Mouse (Mus musculus) limb, embryonic 14.5 days (tissue): ENCODE data around the gene Tmem121. TPM values are rescaled to one million over a fixed set of nuclear protein-coding genes. Genes with fewer than 3 reads are reported as not detected.

Experiments used
- ATAC-seq: fragments of 200-750 bp; cut with Nextera tagmentation; 2 replicates; pipeline ENCODE4 v1.8.0; 2017; ENCODE audit warnings: low read depth, moderate number of reproducible peaks, moderate TSS enrichment; ENCODE audit not compliant: low FRiP score
- DNase-seq: peaks from one replicate; pipeline ENCODE4 v3.0.0-alpha.2; 2015; ENCODE audit warnings: low spot score
- H3K27ac ChIP-seq: fragments of 300-500 bp; sonication (generic); replicated peaks from 2 replicates; pipeline ENCODE4 v1.5.1; 2014; ENCODE audit warnings: low read depth, mild to moderate bottlenecking, low read length, moderate library complexity, mixed read lengths
- H3K27me3 ChIP-seq: fragments of 300-500 bp; sonication (generic); 2 replicates; pipeline ENCODE4 v1.6.1; 2014; ENCODE audit warnings: low read length, mixed read lengths; ENCODE audit not compliant: control insufficient read depth, insufficient read depth
- H3K36me3 ChIP-seq: fragments of 300-500 bp; sonication (generic); 2 replicates; pipeline ENCODE4 v1.6.1; 2014; ENCODE audit warnings: mild to moderate bottlenecking, low read length, moderate library complexity, mixed read lengths; ENCODE audit not compliant: control insufficient read depth, insufficient read depth
- H3K4me1 ChIP-seq: fragments of 300-500 bp; sonication (generic); 2 replicates; pipeline ENCODE4 v1.6.1; 2014; ENCODE audit warnings: antibody characterized with exemption, low read length, mixed read lengths; ENCODE audit not compliant: control insufficient read depth, insufficient read depth
- H3K4me2 ChIP-seq: fragments of 300-500 bp; sonication (generic); replicated peaks from 2 replicates; pipeline ENCODE4 v1.6.1; 2014; ENCODE audit warnings: low read depth, mild to moderate bottlenecking, low read length, moderate library complexity; ENCODE audit not compliant: severe bottlenecking
- H3K4me3 ChIP-seq: fragments of 300-500 bp; sonication (generic); replicated peaks from 2 replicates; pipeline ENCODE4 v1.5.1; 2014; ENCODE audit warnings: low read length
- H3K9ac ChIP-seq: fragments of 300-500 bp; sonication (generic); 2 replicates; pipeline ENCODE4 v1.6.1; 2014; ENCODE audit warnings: mild to moderate bottlenecking, low read depth, low read length, moderate library complexity; ENCODE audit not compliant: severe bottlenecking
- H3K9me3 ChIP-seq: fragments of 300-500 bp; sonication (generic); 2 replicates; pipeline ENCODE4 v1.6.1; 2016; ENCODE audit warnings: low read length; ENCODE audit not compliant: control insufficient read depth
- POLR2A ChIP-seq: fragments of 200-500 bp; IDR thresholded peaks from 2 replicates; pipeline ENCODE4 v1.8.0; 2012; ENCODE audit warnings: inconsistent platforms, mild to moderate bottlenecking, moderate library complexity, borderline replicate concordance; ENCODE audit not compliant: insufficient read depth, insufficient read length; ENCODE audit errors: extremely low read depth
- WGBS: fragments of 180-500 bp; shearing (Covaris S2); extraction: QIAGEN DNeasy Blood & Tissue Kit; methylation state at CpG from one replicate; pipeline ENCODE4 v1.1.7; 2014; 5-methylcytosine and 5-hydroxymethylcytosine counted together
- polyA plus RNA-seq, 2 experiments: library from polyadenylated mRNA; depleted of rRNA in 1 of 2; stranded (reverse) in 1 of 2; unstranded in 1 of 2; fragments of >200 nt; fragmentation: Nextera tagmentation in 1 of 2; extraction: Ambion mirVana in 1 of 2; gene quantifications; 2 replicates each; pipeline versions ENCODE4 v1.2.1 to v1.2.3; 2012 to 2014

Gene Tmem121
- polyA plus RNA-seq, 2 experiments = 10.1 to 29.6 TPM

DNA sequence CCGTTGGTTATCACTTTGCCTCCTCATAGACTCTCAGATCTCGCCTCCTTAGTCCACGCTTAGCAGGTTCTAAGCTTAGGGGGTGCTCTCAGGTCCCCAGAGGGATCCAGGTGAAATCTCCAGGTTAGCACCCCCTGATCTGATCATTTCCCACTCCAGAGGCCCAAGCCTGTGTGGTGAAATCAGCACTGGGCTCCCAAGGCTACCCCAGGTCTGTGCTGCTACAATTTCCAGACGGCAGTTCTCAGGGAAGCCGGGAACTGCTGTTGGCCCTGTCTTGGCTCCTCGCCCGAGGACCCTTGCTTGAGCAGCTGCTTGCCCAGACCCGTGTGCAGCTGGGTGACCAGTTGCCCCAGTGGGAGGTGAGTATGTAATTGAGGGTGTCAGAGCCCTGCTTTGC lies 28.7 kb upstream of the Tmem121 start:
- DNase-seq = no peak
- peaks cover 5% of the 10 kb centered on the region; the same call in 1 of the 2 replicates for H3K36me3 ChIP-seq

GRCm38 (mm10) chr12:113157521-113157920 lies 28.2 kb upstream of the Tmem121 start:
- Histone ChIP-seq H3K36me3 (peaks cover 5% of the 10 kb centered on the region; the same call in 1 of the 2 replicates), H3K27ac (no peak overlapping the region), H3K9ac (no peak overlapping the region), H3K9me3 (no peaks in the 10 kb centered on the region), H3K27me3 (no peaks in the 10 kb centered on the region), H3K4me3 (no peak overlapping the region), H3K4me2 (no peak overlapping the region), H3K4me1 (peaks cover 12% of the 10 kb centered on the region)
- TF ChIP-seq POLR2A = no peak
- 94% methylated on average over 8 of the region's 8 CpGs for WGBS
- no peak for DNase-seq
- ATAC-seq = no peak

More for the DNA sequence above, 28.7 kb upstream of the Tmem121 start:
- peaks cover 14% of the 10 kb centered on the region for H3K4me1 ChIP-seq
- H3K9me3 ChIP-seq = no peaks in the 10 kb centered on the region
- H3K9ac ChIP-seq = peak overlapping the region; percentile 54
- H3K4me2 ChIP-seq = peak overlapping the region; percentile 95
- no peak overlapping the region for H3K27ac ChIP-seq
- WGBS = 28% methylated on average over 8 of the region's 8 CpGs
- H3K27me3 ChIP-seq = no peaks in the 10 kb centered on the region
- peak overlapping the region; percentile 63 for H3K4me3 ChIP-seq
- no peak for TF ChIP-seq POLR2A
- no peak for ATAC-seq

DNA sequence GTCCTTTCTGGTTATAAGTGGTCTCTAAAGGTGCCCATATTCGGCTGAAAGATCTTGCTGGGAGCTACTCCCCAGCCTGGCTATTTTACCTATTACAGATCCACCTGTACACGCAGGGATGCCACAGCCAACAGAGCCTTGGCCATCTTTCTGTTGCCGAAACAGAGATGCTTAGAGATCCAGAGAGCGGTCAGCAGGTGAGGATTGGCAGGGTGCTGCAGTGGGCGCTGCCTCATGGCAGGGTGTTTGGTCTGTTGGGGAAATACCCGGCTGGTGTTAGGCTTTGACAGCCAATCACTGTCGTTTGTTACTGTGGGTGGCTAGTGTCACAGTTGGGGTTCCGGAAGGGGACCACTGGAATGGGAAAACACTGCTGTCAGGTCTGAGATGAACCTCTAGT lies 27.8 kb upstream of the Tmem121 start:
- ATAC-seq (no peak), DNase-seq (no peak)
- no peaks in the 10 kb centered on the region for H3K9me3 ChIP-seq
- no peak overlapping the region for H3K27ac ChIP-seq
- H3K9ac ChIP-seq = no peak overlapping the region
- no peak for TF ChIP-seq POLR2A
- peaks cover 12% of the 10 kb centered on the region for H3K4me1 ChIP-seq
- no peak overlapping the region for H3K4me2 ChIP-seq
- H3K4me3 ChIP-seq = no peak overlapping the region
- 88% methylated on average over 8 of the region's 8 CpGs for WGBS
- H3K36me3 ChIP-seq = peaks cover 7% of the 10 kb centered on the region; the same call in 1 of the 2 replicates
- H3K27me3 ChIP-seq = no peaks in the 10 kb centered on the region

GRCm38 (mm10) chr12:113163561-113164006 lies 22.1 kb upstream of the Tmem121 start:
- H3K4me2 ChIP-seq = no peak overlapping the region
- peak overlapping the region; percentile 48; the same call in 1 of the 2 replicates for H3K27ac ChIP-seq
- H3K4me3 ChIP-seq = no peak overlapping the region
- no peak for TF ChIP-seq POLR2A
- peaks cover 16% of the 10 kb centered on the region; the same call in 1 of the 2 replicates for H3K36me3 ChIP-seq
- peak; percentile 32; the same call in 1 of the 2 replicates for ATAC-seq
- H3K27me3 ChIP-seq = no peaks in the 10 kb centered on the region
- H3K9ac ChIP-seq = peak overlapping the region; percentile 3; the same call in 1 of the 2 replicates
- WGBS = 88% methylated on average over 11 of the region's 11 CpGs
- no peaks in the 10 kb centered on the region for H3K9me3 ChIP-seq
- DNase-seq = no peak
- H3K4me1 ChIP-seq = no peaks in the 10 kb centered on the region

- Histone ChIP-seq H3K4me2 (no peak overlapping the region), H3K4me1 (no peaks in the 10 kb centered on the region), H3K27ac (no peak overlapping the region), H3K36me3 (0 out of 2 replicates have a peak, but pooled peaks cover 8% of the 10 kb centered on the region), H3K4me3 (no peak overlapping the region), H3K9me3 (no peaks in the 10 kb centered on the region), H3K27me3 (no peaks in the 10 kb centered on the region), H3K9ac (no peak overlapping the region)
- no peak for TF ChIP-seq POLR2A
- ATAC-seq (no peak), DNase-seq (no peak)
- WGBS = 77% methylated on average over 9 of the region's 9 CpGs
These were observed 17.6 kb upstream of the Tmem121 start for GRCm38 (mm10) chr12:113168031-113168536.
